Mouse (Mus musculus) liver, postnatal 0 days (tissue): ENCODE data around the gene Foxd2. TPM values are rescaled to one million over a fixed set of nuclear protein-coding genes. Genes with fewer than 3 reads are reported as not detected.

Experiments used
- ATAC-seq: fragments of 200-750 bp; cut with Nextera tagmentation; 2 replicates; pipeline ENCODE4 v1.8.0; 2017; ENCODE audit warnings: mild to moderate bottlenecking, moderate library complexity
- DNase-seq: peaks from one replicate; pipeline ENCODE4 v3.0.0-alpha.2; 2016
- H3K27ac ChIP-seq: fragments of 300-500 bp; sonication (generic); 2 replicates; pipeline ENCODE4 v1.5.1; 2014; ENCODE audit warnings: antibody characterized with exemption, moderate library complexity, mild to moderate bottlenecking, low read depth
- H3K27me3 ChIP-seq: fragments of 300-500 bp; sonication (generic); 2 replicates; pipeline ENCODE4 v1.6.1; 2014; ENCODE audit warnings: low read length, control low read depth, mixed read lengths; ENCODE audit not compliant: insufficient read depth
- H3K36me3 ChIP-seq: fragments of 300-500 bp; sonication (generic); replicated peaks from 2 replicates; pipeline ENCODE4 v1.6.1; 2014; ENCODE audit warnings: mild to moderate bottlenecking, control low read depth, low read length, moderate library complexity, mixed read lengths; ENCODE audit not compliant: insufficient read depth
- H3K4me1 ChIP-seq: fragments of 300-500 bp; sonication (generic); 2 replicates; pipeline ENCODE4 v1.6.1; 2014; ENCODE audit warnings: antibody characterized with exemption, mild to moderate bottlenecking, control low read depth; ENCODE audit not compliant: insufficient read depth
- H3K4me2 ChIP-seq: fragments of 300-500 bp; sonication (generic); 2 replicates; pipeline ENCODE4 v1.6.1; 2014; ENCODE audit warnings: low read depth, mild to moderate bottlenecking, low read length, moderate library complexity, mixed read lengths
- H3K4me3 ChIP-seq: fragments of 300-500 bp; sonication (generic); 2 replicates; pipeline ENCODE4 v1.5.1; 2014; ENCODE audit warnings: low read depth, low read length
- H3K9ac ChIP-seq: fragments of 300-500 bp; sonication (generic); replicated peaks from 2 replicates; pipeline ENCODE4 v1.6.1; 2014; ENCODE audit warnings: mild to moderate bottlenecking, moderate library complexity
- H3K9me3 ChIP-seq: fragments of 300-500 bp; sonication (generic); 2 replicates; pipeline ENCODE4 v1.6.1; 2016; ENCODE audit warnings: mild to moderate bottlenecking, control low read depth, low read length, mixed read lengths
- CTCF ChIP-seq: sonication (generic); IDR thresholded peaks from 2 replicates; pipeline ENCODE4 v1.5.1; 2016; ENCODE audit warnings: antibody characterized with exemption, low read depth
- EP300 ChIP-seq: IDR thresholded peaks from 2 replicates; pipeline ENCODE4 v1.6.1; 2016; ENCODE audit warnings: antibody characterized with exemption, low read depth, mild to moderate bottlenecking
- WGBS: fragments of 180-500 bp; shearing (Covaris S2); extraction: QIAGEN DNeasy Blood & Tissue Kit; methylation state at CpG from one replicate; pipeline ENCODE4 v1.1.7; 2014; ENCODE audit not compliant: insufficient replicate concordance; 5-methylcytosine and 5-hydroxymethylcytosine counted together
- polyA plus RNA-seq: library from polyadenylated mRNA; unstranded; fragments of >200 nt; fragmentation: Nextera tagmentation; extraction: Ambion mirVana; gene quantifications from 2 replicates; pipeline ENCODE4 v1.2.1, GENCODE M21; 2015

Foxd2 gene
- not detected in 2 replicates for polyA plus RNA-seq

DNA sequence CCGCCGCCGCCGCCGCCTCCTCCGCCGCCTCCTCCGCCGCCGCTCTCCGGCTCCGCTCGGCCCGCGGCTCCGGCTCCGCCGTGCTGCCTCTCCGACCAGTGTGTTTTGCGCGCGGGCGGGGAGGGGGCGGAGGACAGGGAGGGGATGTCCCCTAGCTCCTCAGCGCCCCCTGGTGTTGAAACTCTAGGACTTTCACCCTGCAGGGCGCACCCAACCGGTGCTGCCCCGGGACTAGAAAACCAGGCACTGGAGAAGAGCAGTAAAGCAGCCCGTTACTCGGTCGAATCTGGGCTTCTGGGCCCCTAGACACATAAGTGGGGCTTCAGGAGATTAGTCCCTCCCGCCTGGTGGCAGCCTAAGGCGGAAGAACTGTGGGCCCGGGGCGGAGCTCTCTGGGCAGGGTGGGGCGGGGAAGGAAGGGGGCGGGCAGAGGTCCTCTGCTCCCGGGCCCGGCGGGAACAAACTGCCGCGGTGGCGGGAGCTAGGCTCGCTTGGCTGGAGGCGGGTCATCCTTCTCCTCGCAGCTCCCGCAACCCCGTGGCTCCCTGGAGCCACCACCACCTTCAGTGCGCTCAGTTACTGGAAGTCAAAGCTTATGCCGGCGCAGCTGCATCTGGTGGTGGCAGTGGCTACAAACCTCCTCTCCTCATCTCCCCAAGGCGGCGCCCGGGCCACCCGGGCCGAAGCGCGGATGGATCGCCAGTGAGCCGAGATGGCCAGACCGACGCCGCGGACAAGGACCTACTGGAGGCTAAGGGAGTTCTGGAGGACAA, at the start of gene Foxd2:
TSS of gene Foxd2 (minus strand) at position 45 of the 773 bp plus-strand sequence.
- peaks cover 98% of the 10 kb centered on the region for H3K27me3 ChIP-seq
- peak within 1 kb of the TSS; percentile 81 for H3K4me2 ChIP-seq
- ATAC-seq (peak; percentile 92), DNase-seq (peak; percentile 92)
- whole genome bisulfite sequencing = 0% methylated on average over 48 of the region's 64 CpGs
- H3K9me3 ChIP-seq = no peaks in the 10 kb centered on the region
- no peak within 1 kb of the TSS for H3K27ac ChIP-seq
- peak within 1 kb of the TSS; percentile 55 for H3K4me3 ChIP-seq
- TF ChIP-seq EP300 (no peak), CTCF (peak; percentile 87)
- peak within 1 kb of the TSS; percentile 36 for H3K9ac ChIP-seq
- H3K36me3 ChIP-seq = no peaks in the 10 kb centered on the region
- peaks cover 12% of the 10 kb centered on the region for H3K4me1 ChIP-seq

DNA sequence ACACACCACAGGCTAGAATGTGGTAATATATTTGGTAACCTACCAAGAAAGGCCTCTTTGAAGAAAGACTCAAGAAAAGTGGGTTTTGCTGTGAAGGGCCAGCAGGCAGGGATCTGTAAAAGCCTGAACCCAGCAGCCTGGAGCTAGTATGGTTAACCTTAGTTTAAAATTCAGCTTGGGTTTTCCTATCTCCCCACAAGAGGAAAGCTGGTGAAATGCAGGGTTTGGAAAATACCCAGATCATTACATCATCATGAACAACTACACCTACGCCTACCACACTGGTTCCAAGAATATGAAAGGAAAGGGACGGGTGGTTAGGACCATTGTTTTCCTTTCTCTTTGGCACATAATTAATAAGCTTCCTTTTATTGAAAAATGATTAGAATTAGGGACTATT, 49.6 kb upstream of the Foxd2 start:
- H3K9ac ChIP-seq = no peak overlapping the region
- no peak overlapping the region for H3K4me2 ChIP-seq
- peaks cover 13% of the 10 kb centered on the region for H3K36me3 ChIP-seq
- no peak overlapping the region for H3K27ac ChIP-seq
- no peak overlapping the region for H3K4me3 ChIP-seq
- ATAC-seq = no peak
- H3K27me3 ChIP-seq = no peaks in the 10 kb centered on the region
- 69% methylated on average over 2 of the region's 2 CpGs for WGBS
- no peaks in the 10 kb centered on the region for H3K4me1 ChIP-seq
- no peak for TF ChIP-seq CTCF
- TF ChIP-seq EP300 = no peak
- H3K9me3 ChIP-seq = no peaks in the 10 kb centered on the region
- no peak for DNase-seq

DNA sequence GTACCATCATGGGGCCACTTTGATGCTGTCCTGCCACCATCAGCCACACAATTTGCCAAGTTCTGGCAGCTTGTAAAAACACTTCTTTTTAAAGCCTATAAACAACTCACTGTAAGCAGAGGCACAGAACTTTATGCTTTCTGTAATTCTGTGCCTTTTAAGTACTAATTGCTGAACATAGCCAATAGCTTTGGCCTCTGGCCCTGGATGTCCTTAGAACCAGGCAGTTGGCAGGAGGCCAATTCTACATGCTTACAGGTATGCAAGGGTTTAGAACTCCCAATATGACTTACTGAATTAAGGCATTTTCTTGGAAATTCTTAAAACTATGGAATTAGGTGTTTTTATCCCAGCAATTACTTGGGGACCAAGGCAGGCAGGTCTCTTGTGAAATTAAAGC, 48.7 kb upstream of the Foxd2 start:
- Histone ChIP-seq H3K36me3 (peaks cover 4% of the 10 kb centered on the region), H3K27ac (no peak overlapping the region), H3K4me3 (no peak overlapping the region), H3K9ac (no peak overlapping the region), H3K4me2 (no peak overlapping the region), H3K4me1 (no peaks in the 10 kb centered on the region), H3K9me3 (no peaks in the 10 kb centered on the region), H3K27me3 (no peaks in the 10 kb centered on the region)
- DNase-seq = no peak
- TF ChIP-seq CTCF (no peak), EP300 (no peak)
- no peak for ATAC-seq

DNA sequence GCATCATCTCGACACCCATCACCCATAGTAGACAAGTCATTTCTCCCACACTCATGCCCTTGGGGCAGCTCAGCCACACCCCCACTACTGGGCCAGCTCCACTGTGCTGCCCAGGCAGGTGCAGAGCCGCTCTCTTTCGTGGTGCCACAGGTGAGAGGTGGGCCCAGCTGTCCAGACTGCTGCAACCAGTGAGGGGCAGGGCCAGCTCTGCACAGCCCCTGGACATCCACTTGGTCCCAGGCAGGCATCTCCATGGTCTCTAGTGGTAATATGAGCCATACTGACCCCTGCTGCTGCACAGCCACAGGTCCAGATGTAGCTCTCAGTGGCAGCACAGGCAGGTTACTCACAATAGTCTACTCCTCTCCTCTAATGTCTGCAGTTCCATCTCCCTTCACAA, 44.5 kb upstream of the Foxd2 start:
- no peak for ATAC-seq
- TF ChIP-seq EP300 = no peak
- TF ChIP-seq CTCF = no peak
- 81% methylated on average over 3 of the region's 3 CpGs for WGBS

DNA sequence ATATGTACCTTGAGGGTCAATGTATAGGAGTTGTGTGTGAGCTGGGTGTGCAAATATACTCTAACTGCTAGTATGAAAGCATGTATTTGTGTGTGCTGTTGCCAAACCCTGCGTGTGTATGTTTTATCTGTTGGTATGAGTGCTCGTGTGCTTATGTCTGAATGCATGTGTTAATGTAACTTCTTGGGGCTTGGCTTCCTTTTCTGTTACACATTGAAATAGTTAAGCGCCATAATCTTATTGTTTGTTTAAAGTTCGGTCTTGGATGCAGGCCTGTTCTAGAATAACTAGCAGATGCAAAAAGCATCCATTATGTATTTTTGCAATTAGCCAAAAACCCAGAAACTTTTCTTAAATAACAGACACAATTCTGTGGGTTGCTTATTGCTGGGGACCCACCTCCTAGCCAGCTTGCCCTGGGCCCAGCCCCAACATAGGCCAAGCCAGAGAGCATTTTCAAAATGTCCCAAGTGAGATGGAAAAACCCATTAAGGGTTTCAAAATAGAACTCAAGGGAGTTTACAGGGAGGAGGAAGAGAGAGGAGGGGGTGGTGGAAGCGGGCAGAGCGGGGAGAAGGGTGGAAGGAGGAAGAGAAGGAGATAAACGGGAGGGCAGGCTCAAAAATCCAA, 39.3 kb upstream of the Foxd2 start:
- ATAC-seq (no peak), DNase-seq (peak; percentile 5)
- no peak overlapping the region for H3K4me3 ChIP-seq
- no peaks in the 10 kb centered on the region for H3K36me3 ChIP-seq
- 0 out of 2 replicates have a peak, but pooled peaks cover 3% of the 10 kb centered on the region for H3K27me3 ChIP-seq
- TF ChIP-seq EP300 = no peak
- no peak for TF ChIP-seq CTCF
- no peaks in the 10 kb centered on the region for H3K4me1 ChIP-seq
- no peaks in the 10 kb centered on the region for H3K9me3 ChIP-seq
- H3K9ac ChIP-seq = no peak overlapping the region
- no peak overlapping the region for H3K4me2 ChIP-seq
- no peak overlapping the region for H3K27ac ChIP-seq
- WGBS = 53% methylated on average over 7 of the region's 7 CpGs

More for the DNA sequence above, 44.5 kb upstream of the Foxd2 start:
- Histone ChIP-seq H3K9ac (no peak overlapping the region), H3K4me3 (no peak overlapping the region), H3K4me2 (no peak overlapping the region), H3K4me1 (no peaks in the 10 kb centered on the region), H3K27ac (no peak overlapping the region), H3K27me3 (0 out of 2 replicates have a peak, but pooled peaks cover under 1% of the 10 kb centered on the region), H3K36me3 (no peaks in the 10 kb centered on the region), H3K9me3 (no peaks in the 10 kb centered on the region)
- DNase-seq = no peak

DNA sequence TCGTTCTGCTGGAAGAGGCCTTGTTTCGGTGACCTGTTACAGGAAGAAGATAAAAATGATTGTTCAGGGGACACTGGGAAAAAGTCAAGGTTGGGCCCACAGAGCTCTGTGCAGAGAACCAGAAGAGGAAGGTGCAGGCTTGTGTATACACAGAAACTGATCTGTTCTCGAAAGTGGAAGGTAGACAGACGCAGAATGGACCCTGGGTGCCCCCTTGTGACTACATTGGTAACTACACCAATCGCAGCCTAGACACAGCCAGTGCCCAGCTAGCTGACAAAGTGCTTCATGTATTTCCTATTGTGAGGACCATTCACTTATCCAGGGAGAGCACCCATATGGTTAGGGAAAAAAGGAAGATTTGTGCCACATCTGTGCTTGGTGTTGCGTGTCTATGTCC, 38.7 kb upstream of the Foxd2 start:
- DNase-seq = peak; percentile 79
- no peaks in the 10 kb centered on the region for H3K9me3 ChIP-seq
- WGBS = 27% methylated on average over 6 of the region's 6 CpGs
- H3K36me3 ChIP-seq = no peaks in the 10 kb centered on the region
- H3K27me3 ChIP-seq = 0 out of 2 replicates have a peak, but pooled peaks cover 3% of the 10 kb centered on the region
- H3K4me2 ChIP-seq = no peak overlapping the region
- no peak overlapping the region for H3K4me3 ChIP-seq
- no peaks in the 10 kb centered on the region for H3K4me1 ChIP-seq
- ATAC-seq = no peak
- no peak overlapping the region for H3K27ac ChIP-seq
- TF ChIP-seq EP300 = no peak
- peak; percentile 88 for TF ChIP-seq CTCF
- H3K9ac ChIP-seq = no peak overlapping the region
